Mouse (Mus musculus): ENCODE results near the gene Mrrf. TPM values are rescaled to one million over a fixed set of nuclear protein-coding genes. Genes with fewer than 3 reads are reported as not detected.
A peak's percentile ranks its signal among the peaks of the same experiment; 100 is the strongest.

The Mrrf gene
- 24.9 and 25.7 TPM in 2 replicates for polyA plus RNA-seq (2016; fragmentation: Nextera tagmentation; extraction: Ambion mirVana)

DNA sequence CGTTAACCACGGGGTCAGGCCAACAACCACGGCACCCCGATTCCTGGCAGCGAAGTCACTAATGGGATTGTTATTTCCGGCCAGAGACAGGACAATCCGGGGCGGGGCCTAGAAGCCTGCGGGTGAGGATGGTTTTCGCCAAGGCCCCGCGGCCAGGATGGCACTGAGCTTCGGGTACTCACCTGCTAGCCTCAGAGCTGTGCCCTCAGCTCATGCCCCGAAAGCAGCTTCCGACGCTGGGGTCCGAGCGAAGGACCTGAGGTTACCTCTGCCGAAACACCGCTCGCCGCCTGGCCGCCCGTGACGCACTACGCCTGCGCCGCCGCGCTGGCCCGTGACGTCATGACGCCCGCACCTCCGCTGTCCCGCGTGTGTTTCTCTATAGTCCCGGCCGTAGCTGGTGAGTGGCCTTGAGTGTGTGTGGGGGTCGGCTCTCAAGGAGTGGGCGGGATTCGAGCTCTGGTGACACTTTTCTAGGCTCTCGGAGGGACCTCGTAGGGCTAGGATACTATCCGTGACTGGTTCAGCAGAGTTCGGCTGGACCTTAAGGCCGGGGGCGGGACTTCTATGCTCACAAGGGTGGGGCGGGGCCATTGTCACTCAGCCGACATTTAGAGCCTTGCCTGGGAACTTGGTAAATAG lies at the start of gene Mrrf, which contains the start of gene Rbm18:
Gene Mrrf (plus strand): TSS at position 90 of the 642 bp plus-strand sequence.
Gene Rbm18 (minus strand): TSS at position 474 of the 642 bp plus-strand sequence.
- H3K9ac ChIP-seq, result peak within 1 kb of the TSS; percentile 77
- peak; percentile 94 for ATAC-seq
- under 1% methylated on average over 50 of the region's 50 CpGs for WGBS (ENCODE audit: insufficient replicate concordance)
- peaks cover 34% of the 10 kb centered on the region for H3K36me3 ChIP-seq
- H3K27me3 ChIP-seq (replicated peaks), result no peaks in the 10 kb centered on the region
- peak within 1 kb of the TSS; percentile 72 for H3K4me3 ChIP-seq
- H3K4me2 ChIP-seq, result peak within 1 kb of the TSS; percentile 78
- peak within 1 kb of the TSS; percentile 75 for H3K27ac ChIP-seq
- no peaks in the 10 kb centered on the region for H3K9me3 ChIP-seq (replicated peaks)
- H3K4me1 ChIP-seq, result peaks cover 28% of the 10 kb centered on the region

DNA sequence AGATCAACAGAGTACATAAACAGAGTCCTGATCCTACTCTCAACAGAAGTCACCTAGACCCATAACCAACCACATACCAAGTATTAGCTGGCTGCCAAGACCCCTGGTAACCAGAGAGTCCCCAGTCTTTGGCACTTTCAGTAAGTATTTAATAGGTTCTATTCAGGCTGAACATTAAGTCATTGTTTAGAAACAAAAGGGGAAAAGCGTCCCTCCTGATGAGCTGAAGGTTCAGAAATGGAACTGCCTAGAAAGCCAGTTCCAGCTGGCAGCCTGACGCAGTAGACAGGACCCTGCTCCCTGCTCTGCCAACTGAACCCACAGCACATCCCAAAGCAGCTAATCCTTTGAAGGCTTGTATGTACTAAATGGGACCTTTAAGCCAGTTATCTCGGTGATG lies 47.0 kb upstream of the Mrrf start:
- Histone ChIP-seq H3K27ac (no peak overlapping the region), H3K4me2 (no peak overlapping the region), H3K4me3 (no peak overlapping the region), H3K9me3 (replicated peaks) (no peaks in the 10 kb centered on the region), H3K4me1 (peaks cover 16% of the 10 kb centered on the region), H3K27me3 (replicated peaks) (peaks cover 86% of the 10 kb centered on the region), H3K36me3 (no peaks in the 10 kb centered on the region), H3K9ac (no peak overlapping the region)
- no peak for ATAC-seq
- WGBS (ENCODE audit: insufficient replicate concordance), result 45% methylated on average over 3 of the region's 3 CpGs

DNA sequence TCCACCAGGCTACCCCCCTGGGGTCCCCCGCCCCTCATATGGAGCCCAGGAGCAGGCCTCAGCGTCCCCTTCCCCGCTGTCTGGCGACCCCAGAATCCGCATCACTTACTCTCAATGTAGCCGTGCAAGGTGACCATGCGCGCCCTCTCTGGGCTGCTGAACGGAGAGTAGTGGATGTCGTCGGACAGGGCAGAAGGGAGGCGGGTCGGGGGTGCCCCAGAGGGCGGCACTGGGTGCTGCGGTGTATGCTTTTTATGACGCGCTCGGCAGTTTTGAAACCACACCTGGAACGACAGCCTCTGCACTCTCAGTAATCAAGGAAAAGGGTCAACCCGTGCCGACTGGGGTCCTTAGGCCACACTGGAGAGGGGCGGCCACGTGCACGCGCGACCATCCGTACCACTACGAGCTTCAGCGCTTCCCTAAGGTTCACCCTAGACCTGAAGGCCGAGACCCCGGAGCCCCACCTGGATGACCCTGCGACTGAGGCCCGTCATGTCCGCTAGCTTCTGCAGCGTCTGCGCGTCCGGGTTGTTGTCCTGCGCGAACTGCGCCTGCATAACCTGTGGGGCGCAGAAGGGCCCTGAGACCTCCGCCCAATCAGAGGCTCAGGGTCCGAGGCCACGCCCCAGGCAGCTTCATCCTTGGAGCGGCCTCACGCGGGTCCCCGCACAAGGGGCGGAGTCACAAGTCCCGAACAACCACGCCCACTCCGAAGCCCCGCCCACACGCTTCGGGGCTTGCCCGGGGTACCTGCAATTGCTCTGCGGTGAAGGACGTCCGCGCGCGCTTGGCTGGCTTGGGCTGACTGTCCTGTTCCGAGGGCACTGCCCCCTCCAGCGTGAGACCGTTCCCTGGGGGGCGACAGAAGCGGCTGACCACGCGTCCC lies 45.1 kb upstream of the Mrrf start:
- H3K4me1 ChIP-seq, result peaks cover 16% of the 10 kb centered on the region
- no peak overlapping the region for H3K9ac ChIP-seq
- 2% methylated on average over 70 of the region's 70 CpGs for WGBS (ENCODE audit: insufficient replicate concordance)
- no peaks in the 10 kb centered on the region for H3K9me3 ChIP-seq (replicated peaks)
- ATAC-seq, result peak; percentile 83
- H3K27ac ChIP-seq, result no peak overlapping the region
- H3K4me3 ChIP-seq, result peak overlapping the region; percentile 54
- peak overlapping the region; percentile 78 for H3K4me2 ChIP-seq
- H3K27me3 ChIP-seq (replicated peaks), result peaks cover 98% of the 10 kb centered on the region
- H3K36me3 ChIP-seq, result no peaks in the 10 kb centered on the region

DNA sequence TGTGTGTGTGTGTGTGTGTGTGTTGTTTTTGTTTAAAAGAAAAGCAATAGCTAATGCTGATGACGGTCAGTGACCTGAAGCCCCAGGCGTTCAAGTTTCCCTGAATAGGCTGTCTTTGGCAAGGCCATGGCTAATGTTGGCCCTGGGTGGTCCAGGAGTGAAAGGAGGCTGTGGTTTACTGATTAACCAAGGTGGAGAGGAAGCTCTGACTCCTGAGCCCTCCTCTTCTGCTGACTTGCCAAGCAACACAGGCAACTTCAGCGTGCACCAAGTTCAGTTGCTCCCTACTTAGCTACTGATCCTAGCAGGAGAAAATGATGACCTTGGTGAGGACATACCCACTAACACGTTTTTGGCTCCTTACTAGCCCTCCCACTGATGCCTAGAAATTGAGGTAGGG lies 43.4 kb upstream of the Mrrf start:
- H3K4me3 ChIP-seq, result no peak overlapping the region
- peaks cover 98% of the 10 kb centered on the region for H3K27me3 ChIP-seq (replicated peaks)
- no peaks in the 10 kb centered on the region for H3K9me3 ChIP-seq (replicated peaks)
- no peak overlapping the region for H3K27ac ChIP-seq
- H3K9ac ChIP-seq, result no peak overlapping the region
- no peaks in the 10 kb centered on the region for H3K36me3 ChIP-seq
- peaks cover 16% of the 10 kb centered on the region for H3K4me1 ChIP-seq
- ATAC-seq, result no peak
- 10% methylated on average over 4 of the region's 4 CpGs for WGBS (ENCODE audit: insufficient replicate concordance)
- H3K4me2 ChIP-seq, result no peak overlapping the region

DNA sequence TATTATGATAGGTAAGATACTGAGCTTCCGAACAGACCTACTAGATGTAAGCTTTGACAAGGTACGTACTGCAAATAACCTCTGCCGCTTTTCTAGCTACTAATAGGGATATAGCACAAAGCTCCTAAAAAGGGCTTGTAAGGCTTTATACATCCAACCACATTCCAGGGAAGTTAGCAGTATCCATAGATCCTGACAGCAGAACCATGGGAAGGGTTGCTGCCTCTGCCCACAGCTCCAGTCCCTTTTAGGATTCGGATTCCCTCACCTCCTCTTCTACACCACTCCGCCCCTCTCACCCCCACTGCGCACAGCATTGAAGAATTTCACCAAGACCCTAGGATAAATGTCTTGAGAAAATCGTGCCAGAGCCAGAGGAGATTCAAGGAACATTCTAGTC lies 42.9 kb upstream of the Mrrf start:
- peaks cover 99% of the 10 kb centered on the region for H3K27me3 ChIP-seq (replicated peaks)
- peaks cover 16% of the 10 kb centered on the region for H3K4me1 ChIP-seq
- no peak overlapping the region for H3K9ac ChIP-seq
- no peak overlapping the region for H3K4me2 ChIP-seq
- ATAC-seq, result no peak
- H3K9me3 ChIP-seq (replicated peaks), result no peaks in the 10 kb centered on the region
- 31% methylated on average over 7 of the region's 7 CpGs for WGBS (ENCODE audit: insufficient replicate concordance)
- H3K36me3 ChIP-seq, result no peaks in the 10 kb centered on the region
- no peak overlapping the region for H3K4me3 ChIP-seq
- H3K27ac ChIP-seq, result no peak overlapping the region

DNA sequence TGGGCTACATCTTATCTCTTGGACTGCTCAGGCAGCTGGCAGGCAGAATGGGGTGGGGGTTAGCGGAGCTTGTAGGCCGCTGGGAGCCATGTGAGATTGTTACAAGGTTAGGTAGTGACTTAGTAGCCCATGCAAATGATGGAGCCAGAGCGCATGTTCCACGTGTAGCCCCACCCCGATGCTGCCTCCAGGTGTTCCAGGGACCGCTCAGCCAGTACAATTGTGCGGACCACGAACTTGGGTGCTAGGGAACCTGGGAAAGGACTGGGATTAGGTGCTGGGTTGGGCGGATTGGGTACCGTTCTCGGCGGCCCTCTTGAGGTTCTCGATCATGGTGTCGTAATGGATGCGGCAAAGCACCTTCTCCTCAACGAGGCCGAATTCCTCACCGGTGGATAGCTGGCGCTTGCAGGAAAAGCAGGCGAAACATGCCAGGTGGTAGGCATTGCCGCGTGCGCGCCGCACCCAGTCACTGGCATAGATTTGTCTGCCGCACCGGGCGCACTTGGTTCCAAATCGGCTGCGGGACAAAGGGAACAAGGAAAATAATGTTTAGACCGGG lies 42.2 kb upstream of the Mrrf start:
- no peak overlapping the region for H3K4me3 ChIP-seq
- H3K9me3 ChIP-seq (replicated peaks), result no peaks in the 10 kb centered on the region
- H3K27ac ChIP-seq, result no peak overlapping the region
- H3K27me3 ChIP-seq (replicated peaks), result peaks cover 100% of the 10 kb centered on the region
- 8% methylated on average over 31 of the region's 31 CpGs for WGBS (ENCODE audit: insufficient replicate concordance)
- H3K4me1 ChIP-seq, result peaks cover 16% of the 10 kb centered on the region
- ATAC-seq, result no peak
- no peak overlapping the region for H3K4me2 ChIP-seq
- no peak overlapping the region for H3K9ac ChIP-seq
- no peaks in the 10 kb centered on the region for H3K36me3 ChIP-seq

DNA sequence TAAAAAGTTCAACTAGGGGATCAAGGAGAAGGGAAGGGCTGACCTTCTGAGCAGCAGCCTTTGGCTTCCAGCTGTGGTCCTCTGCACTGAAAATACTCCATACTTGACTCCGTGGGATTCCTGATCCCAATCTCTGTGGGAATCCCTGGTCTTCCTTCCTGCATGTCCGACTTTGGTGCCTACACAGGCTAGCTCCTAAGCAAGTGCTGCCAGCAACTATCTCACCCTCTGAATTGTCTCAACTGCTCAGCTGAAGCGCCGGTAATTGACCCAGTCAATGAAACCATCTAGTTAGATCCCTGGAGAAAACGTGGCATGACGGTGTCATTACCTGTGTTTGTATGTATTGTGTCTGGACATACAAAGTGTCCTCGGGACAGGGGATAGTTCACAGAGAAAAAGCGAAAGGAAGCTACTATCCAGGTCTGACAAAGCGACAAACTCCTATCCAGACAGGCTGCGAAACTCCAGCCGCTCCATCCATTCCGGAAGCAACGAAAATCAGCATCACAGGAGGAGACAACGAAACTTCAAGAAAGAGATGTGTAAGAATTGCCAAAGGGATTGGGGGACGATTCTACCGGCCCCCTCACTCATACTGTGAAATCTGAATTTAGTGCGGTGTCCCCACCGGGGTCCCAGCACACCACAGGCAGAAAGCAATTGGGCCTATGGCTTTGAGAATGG lies 38.9 kb upstream of the Mrrf start:
- no peak overlapping the region for H3K27ac ChIP-seq
- no peaks in the 10 kb centered on the region for H3K9me3 ChIP-seq (replicated peaks)
- peaks cover 2% of the 10 kb centered on the region; the same call in 1 of the 2 replicates for H3K4me1 ChIP-seq
- ATAC-seq, result no peak
- H3K27me3 ChIP-seq (replicated peaks), result peaks cover 100% of the 10 kb centered on the region
- no peak overlapping the region for H3K4me2 ChIP-seq
- H3K4me3 ChIP-seq, result no peak overlapping the region
- no peak overlapping the region for H3K9ac ChIP-seq
- 10% methylated on average over 18 of the region's 18 CpGs for WGBS (ENCODE audit: insufficient replicate concordance)
- no peaks in the 10 kb centered on the region for H3K36me3 ChIP-seq

DNA sequence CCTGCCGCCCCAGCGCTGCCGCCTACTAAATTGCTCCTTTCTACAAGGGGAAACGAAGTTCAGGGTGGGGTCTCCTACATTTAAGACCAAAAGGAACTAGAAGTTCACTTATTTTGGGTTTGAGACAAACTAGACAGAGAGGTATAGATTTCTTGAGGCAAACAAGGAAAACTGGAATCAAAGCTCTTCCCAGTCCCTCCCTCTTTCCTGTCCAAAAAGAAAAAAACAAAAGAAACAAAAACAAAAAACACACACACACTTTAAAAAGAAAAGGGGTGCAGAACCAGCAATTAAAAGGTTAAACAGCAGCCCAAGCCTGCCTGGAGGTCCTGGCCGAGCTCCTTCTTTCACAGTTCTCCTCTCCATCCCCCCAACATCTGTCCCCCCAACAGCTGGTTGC lies 38.2 kb upstream of the Mrrf start:
- 0 out of 2 replicates have a peak, but pooled peaks cover 8% of the 10 kb centered on the region for H3K4me1 ChIP-seq
- 19% methylated on average over 5 of the region's 5 CpGs for WGBS (ENCODE audit: insufficient replicate concordance)
- no peak for ATAC-seq

DNA sequence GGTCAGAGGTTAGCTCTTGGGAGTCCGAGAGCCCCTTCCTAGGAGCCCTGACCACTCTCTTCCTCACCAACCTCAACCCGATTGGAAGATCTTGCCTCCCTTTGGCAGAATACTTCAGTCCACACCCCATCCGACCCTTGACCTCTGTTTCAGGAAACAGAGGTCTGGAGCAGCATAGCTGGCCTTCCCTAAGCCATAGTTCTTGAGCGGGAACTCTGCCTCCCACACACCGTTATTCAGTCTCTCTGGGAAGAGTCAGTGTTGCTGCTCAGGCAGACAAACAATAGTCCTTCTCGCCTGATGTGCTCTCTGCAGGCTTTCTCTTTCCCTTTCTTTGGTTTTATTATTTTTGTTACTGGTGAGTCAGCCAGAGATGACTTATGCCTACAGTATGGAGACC lies 36.5 kb upstream of the Mrrf start:
- WGBS (ENCODE audit: insufficient replicate concordance), result 22% methylated on average over 6 of the region's 6 CpGs

More for the DNA sequence above, 38.2 kb upstream of the Mrrf start:
- H3K4me2 ChIP-seq, result no peak overlapping the region
- peaks cover 100% of the 10 kb centered on the region for H3K27me3 ChIP-seq (replicated peaks)
- H3K9me3 ChIP-seq (replicated peaks), result no peaks in the 10 kb centered on the region
- H3K9ac ChIP-seq, result no peak overlapping the region
- H3K27ac ChIP-seq, result no peak overlapping the region
- H3K4me3 ChIP-seq, result no peak overlapping the region
- no peaks in the 10 kb centered on the region for H3K36me3 ChIP-seq

DNA sequence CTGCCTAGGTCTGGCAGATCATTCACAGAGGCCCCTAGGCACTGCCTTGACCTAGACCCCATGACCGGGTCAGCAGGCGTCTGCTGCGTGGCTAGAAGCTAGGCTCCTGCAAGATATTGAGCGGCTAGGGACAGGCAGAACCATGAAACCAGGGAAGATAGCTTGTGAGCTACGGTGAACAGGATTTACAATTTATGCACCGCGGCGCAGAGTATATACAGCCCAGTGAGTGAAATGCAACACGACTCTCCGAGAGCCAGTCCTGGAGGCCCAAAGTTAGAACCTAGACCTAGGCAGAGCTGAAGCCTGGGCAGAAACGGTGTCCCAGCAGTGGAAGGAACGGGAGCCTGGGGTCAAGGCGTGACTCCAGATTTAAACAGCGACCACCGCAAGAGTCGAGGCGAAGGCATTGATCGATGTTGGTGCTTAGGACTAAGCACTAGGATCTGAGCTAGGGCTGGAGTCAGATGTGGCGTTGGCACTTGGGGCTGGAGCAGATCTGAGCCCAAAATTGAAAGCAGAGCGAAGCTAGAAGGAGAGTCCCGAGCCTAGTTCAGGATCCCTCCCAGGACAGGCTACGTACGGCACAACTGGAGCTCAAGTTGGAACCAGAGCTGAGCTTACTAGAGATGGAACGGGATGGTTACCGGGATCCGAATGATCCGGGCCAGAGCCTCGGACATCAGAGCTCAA lies 34.2 kb upstream of the Mrrf start:
- peak overlapping the region; percentile 64; the same call in 1 of the 2 replicates for H3K4me2 ChIP-seq
- 12% methylated on average over 28 of the region's 28 CpGs for WGBS (ENCODE audit: insufficient replicate concordance)

More for the DNA sequence above, 36.5 kb upstream of the Mrrf start:
- H3K27me3 ChIP-seq (replicated peaks), result peaks cover 100% of the 10 kb centered on the region
- H3K9ac ChIP-seq, result no peak overlapping the region
- peaks cover 19% of the 10 kb centered on the region; the same call in 1 of the 2 replicates for H3K4me1 ChIP-seq
- H3K36me3 ChIP-seq, result no peaks in the 10 kb centered on the region
- no peaks in the 10 kb centered on the region for H3K9me3 ChIP-seq (replicated peaks)
- H3K27ac ChIP-seq, result no peak overlapping the region
- no peak overlapping the region for H3K4me2 ChIP-seq
- ATAC-seq, result no peak
- H3K4me3 ChIP-seq, result no peak overlapping the region

DNA sequence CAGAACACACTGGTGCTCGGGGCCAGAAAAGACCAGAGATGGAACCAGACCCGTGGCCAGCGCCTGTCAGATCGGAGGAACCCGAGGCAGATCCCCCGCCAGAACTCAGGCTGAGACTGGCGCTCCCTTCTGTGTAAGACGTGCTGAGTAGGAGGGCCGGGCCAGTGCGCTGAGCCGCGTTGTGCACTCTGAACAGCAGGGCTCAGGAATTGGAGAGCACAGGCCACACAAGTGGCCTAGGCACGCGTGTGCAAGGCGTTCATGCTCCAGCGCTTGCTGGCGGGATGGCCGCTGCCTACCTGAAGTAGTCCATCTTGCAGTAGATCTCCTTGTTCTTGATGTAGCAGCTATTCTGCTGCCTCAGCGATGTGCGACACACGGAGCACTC lies 33.6 kb upstream of the Mrrf start:
- H3K9me3 ChIP-seq (replicated peaks), result no peaks in the 10 kb centered on the region
- ATAC-seq, result no peak
- no peak overlapping the region for H3K27ac ChIP-seq
- peaks cover 100% of the 10 kb centered on the region for H3K27me3 ChIP-seq (replicated peaks)
- peak overlapping the region; percentile 64; the same call in 1 of the 2 replicates for H3K4me2 ChIP-seq
- peaks cover 26% of the 10 kb centered on the region; the same call in 1 of the 2 replicates for H3K4me1 ChIP-seq
- no peak overlapping the region for H3K9ac ChIP-seq
- H3K36me3 ChIP-seq, result no peaks in the 10 kb centered on the region
- no peak overlapping the region; the same call in 1 of the 2 replicates for H3K4me3 ChIP-seq
- WGBS (ENCODE audit: insufficient replicate concordance), result 4% methylated on average over 21 of the region's 21 CpGs

More for the DNA sequence above, 34.2 kb upstream of the Mrrf start:
- Histone ChIP-seq H3K4me3 (no peak overlapping the region), H3K9ac (no peak overlapping the region), H3K27ac (no peak overlapping the region), H3K36me3 (no peaks in the 10 kb centered on the region), H3K27me3 (replicated peaks) (peaks cover 100% of the 10 kb centered on the region), H3K4me1 (peaks cover 26% of the 10 kb centered on the region; the same call in 1 of the 2 replicates), H3K9me3 (replicated peaks) (no peaks in the 10 kb centered on the region)
- ATAC-seq, result no peak

Measured in liver, embryonic 12.5 days (tissue).